Mouse (Mus musculus): ENCODE data around the gene Adarb2. TPM values are rescaled to one million over a fixed set of nuclear protein-coding genes. Genes with fewer than 3 reads are reported as not detected.
"Not testable (repeated sequence)": the region's sequence is repeated elsewhere in the genome, so short reads cannot be mapped to it uniquely, and the experiment has no call there.

Adarb2 gene
- total RNA-seq, 2 experiments from 2014 or later = 22.9 to 25.8 TPM

DNA sequence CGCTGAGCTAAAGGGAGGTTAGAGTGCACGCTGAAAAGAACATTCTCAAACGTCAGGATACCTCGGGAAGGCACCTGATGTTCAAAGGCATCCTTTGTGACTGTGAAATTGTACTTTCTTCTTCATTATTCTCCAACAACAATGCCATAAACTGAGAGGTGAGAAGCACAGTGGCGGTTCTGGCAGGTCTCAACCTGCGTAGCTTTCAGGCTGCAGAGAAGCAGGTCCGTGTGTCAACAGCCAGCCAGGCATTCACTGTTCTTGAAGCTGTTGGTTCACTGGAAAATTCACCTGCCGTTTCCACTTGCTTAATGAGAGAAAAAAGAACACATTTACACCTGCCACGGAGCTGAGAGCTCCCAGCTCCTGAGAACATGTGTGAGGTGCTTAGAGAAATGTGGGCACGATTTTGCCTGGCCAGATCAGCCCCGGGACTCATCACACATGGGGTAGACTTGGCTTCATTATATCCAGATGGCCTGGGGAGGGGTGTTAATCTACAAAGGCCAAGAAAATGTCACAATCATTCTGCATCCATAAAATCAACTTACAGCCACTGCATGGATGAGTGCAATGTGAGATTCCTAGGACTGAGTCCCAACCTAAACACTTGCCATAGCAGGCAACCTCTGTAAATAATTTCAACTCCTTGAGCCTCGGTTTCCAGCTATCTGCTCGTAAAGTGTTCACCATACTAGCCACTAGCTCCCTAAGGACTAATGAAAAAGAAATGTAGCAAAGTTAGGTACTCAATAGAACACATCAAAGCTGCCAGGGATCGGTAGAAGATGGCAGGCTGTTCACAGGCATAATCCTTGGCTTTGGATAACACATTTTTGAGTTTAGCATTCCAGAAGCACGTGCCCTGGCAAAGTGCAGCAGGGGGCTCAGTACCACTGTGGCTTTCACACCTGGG lies 364.7 kb downstream of the Adarb2 start:
- intact Hi-C loops (cut with DNase I) = no loop called here
- H3K4me3 ChIP-seq = no peak overlapping the region

DNA sequence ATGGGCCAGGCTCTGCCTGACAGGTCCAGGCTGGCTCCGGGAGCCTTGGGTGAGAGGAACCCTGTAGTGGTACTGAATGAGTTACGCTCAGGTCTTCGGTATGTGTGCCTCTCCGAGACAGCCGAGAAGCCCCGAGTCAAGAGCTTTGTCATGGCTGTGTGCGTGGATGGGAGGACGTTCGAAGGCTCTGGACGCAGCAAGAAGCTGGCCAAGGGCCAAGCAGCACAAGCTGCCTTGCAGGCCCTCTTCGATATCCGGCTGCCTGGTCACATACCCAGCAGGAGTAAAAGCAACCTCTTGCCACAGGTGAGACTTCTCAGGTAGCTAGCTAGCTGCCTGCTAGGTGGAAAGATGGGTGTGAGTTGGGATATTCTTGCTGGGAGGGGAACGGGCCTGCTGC lies 367.6 kb downstream of the Adarb2 start:
- intact Hi-C loops (cut with DNase I) = no loop called here
- Histone ChIP-seq H3K27ac (no peak overlapping the region), H3K4me3 (no peak overlapping the region)
- no peak for TF ChIP-seq CTCF (IDR thresholded peaks at IDR 0.05)
- no peak for DNase-seq (ENCODE audit: extremely low spot score in 1 of 2, low spot score in 2 of 2)

More for the DNA sequence above, 364.7 kb downstream of the Adarb2 start:
- TF ChIP-seq CTCF (IDR thresholded peaks at IDR 0.05) = no peak
- no peak for DNase-seq (ENCODE audit: extremely low spot score in 1 of 2, low spot score in 2 of 2)
- H3K27ac ChIP-seq = no peak overlapping the region

DNA sequence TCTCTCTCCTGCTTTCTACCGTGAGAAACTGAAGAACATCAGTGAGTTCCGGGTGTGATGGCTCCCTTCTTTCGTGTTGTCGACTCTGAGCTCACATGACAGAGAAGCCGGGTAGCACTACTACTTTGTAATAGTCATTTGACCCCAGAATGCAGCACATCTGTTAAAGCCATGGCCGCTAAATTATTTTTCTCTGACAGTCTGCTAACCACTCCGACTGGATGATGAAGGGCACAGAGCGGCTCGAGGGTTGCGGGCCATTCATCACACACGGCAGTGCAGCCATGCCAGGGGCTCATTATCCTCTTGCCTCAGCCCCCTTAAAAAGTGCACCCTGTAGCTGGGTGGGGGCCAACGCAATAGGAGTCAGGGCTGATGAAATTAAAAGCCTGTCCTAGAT lies 371.2 kb downstream of the Adarb2 start:
- Histone ChIP-seq H3K4me3 (no peak overlapping the region), H3K27ac (no peak overlapping the region)
- no peak for TF ChIP-seq CTCF (IDR thresholded peaks at IDR 0.05)
- DNase-seq (ENCODE audit: extremely low spot score in 1 of 2, low spot score in 2 of 2) = no peak
- intact Hi-C loops (cut with DNase I) = no loop called here

DNA sequence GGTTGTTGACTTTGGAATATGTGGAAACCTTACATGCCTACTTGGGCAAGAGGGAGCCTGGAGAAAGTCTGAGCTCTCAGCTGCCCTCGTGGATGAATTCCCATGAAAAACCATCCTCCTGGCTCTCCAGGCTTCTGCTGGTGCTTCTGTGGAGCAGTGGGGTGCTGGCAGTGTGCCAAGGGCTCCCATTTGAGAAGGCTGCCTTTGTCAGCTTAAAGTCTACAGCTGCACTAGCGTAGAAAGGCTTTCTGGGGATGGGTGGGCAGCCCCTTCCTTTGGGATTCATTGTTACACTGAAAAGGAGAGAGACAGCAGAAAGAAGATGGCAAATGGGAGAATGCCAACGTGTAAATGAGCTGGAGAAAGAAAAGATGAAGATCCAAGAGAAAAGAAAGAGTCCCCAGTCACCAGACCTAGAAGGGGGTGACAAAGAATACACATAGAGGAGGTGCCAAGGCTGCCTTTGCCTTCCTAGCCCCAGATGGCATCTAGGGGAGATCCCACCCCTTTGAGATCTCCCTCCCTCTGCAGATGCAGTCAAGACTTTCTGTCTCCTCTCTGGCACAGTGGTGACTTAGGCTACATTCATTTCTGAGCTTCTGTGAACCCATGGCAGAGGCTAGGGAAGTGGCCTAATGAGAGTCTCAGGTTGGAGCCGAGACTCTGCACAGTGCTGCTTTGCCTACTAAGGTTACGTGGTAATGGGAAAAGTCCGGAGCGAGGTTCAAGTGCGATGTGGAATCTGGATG lies 381.8 kb downstream of the Adarb2 start:
- H3K4me3 ChIP-seq = no peak overlapping the region
- no peak for DNase-seq (ENCODE audit: extremely low spot score in 1 of 2, low spot score in 2 of 2)
- H3K27ac ChIP-seq = no peak overlapping the region
- intact Hi-C loops (cut with DNase I) = no loop called here
- TF ChIP-seq CTCF (IDR thresholded peaks at IDR 0.05) = no peak

DNA sequence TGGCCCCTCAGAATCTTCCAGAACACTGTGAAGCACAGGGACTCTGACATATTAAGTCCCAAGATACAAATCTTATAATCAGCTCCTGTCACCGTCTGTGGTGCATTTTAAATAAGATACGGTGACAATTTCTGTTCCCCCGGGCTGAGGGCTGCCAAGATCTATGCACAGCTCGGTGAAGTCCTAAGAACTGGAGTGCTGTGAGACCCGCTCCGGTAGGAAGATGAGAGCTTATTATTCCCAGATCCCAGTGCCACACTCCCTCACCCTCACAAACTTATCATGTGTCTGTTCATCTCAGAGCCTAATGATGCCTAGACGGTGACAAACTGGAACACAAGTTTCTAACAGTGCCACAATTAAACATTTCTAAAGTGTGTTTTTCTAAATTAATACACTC lies 384.8 kb downstream of the Adarb2 start:
- Histone ChIP-seq H3K27ac (no peak overlapping the region), H3K4me3 (no peak overlapping the region)
- DNase-seq (ENCODE audit: extremely low spot score in 1 of 2, low spot score in 2 of 2) = no peak
- intact Hi-C loops (cut with DNase I) = no loop called here
- TF ChIP-seq CTCF (IDR thresholded peaks at IDR 0.05) = no peak

DNA sequence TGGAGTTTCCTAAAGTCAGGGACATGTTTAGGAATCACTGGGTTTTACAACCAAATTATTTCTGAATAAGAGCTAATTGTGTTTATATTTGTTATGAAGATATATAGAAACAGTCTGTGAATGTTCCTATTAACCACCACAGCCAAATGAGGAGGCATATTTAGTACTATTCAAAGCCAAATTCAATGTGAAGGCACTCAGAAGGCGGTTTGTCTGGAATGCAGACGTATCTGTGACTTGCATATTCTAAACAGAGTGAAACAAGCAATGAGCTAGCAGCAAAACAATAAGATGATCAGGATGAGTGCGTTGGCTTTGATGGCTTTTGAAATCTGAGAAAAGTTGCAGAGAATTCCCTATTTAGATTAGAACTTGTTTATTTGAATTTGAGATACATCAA lies 387.8 kb downstream of the Adarb2 start:
- TF ChIP-seq CTCF (IDR thresholded peaks at IDR 0.05) = no peak
- intact Hi-C loops (cut with DNase I) = no loop called here
- Histone ChIP-seq H3K27ac (no peak overlapping the region), H3K4me3 (no peak overlapping the region)
- DNase-seq (ENCODE audit: extremely low spot score in 1 of 2, low spot score in 2 of 2) = no peak

DNA sequence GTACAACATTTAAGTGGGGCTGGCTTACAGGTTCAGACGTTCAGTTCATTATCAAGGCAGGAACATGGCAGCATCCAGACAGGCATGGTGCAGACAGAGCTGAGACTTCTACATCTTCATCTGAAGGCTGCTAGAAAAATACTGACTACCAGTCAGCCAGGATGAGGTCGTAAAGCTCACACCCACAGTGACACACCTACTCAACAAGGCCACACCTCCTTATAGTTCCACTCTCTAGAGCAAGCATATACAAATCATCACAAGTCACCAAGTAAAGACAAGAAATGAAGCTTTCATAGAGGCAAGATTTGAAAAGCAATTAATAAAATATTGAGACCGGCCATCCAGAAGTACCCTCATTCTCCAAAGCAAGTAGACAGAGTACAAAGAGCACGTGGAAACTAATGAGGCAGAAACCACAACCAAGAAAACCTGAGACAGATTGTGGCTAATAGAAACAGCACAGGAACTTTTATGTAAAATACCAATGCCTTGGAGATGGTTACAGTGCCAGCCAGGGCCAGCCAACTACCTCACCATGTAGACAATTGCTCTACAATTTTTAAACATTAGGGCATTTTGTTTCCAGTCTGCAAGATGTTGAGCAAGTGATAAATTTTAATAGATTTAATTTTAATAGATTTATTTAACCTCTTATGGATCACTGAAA lies 394.4 kb downstream of the Adarb2 start:
- no peak overlapping the region for H3K27ac ChIP-seq
- no peak overlapping the region for H3K4me3 ChIP-seq
- no peak for DNase-seq (ENCODE audit: extremely low spot score in 1 of 2, low spot score in 2 of 2)
- no peak for TF ChIP-seq CTCF (IDR thresholded peaks at IDR 0.05)
- intact Hi-C loops (cut with DNase I) = no loop called here

DNA sequence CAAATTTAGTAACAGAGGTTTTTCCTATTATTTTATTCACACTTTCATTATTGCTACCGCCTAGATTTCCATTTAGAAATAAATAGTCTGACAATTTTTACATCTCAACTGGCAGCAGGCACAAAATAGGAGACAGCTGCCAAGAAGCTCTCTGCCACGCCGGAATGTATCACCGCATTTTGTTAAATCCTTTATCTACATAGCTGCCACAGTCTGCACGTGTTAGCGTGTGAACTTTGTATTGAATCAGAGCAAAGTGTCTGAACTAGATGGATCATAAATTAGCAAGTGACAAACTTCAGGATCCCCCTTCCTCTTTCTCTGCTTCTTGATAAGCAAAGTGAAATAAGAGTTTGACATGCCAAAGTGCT lies 395.0 kb downstream of the Adarb2 start:
- no peak for TF ChIP-seq CTCF (IDR thresholded peaks at IDR 0.05)
- no peak for DNase-seq (ENCODE audit: extremely low spot score in 1 of 2, low spot score in 2 of 2)

DNA sequence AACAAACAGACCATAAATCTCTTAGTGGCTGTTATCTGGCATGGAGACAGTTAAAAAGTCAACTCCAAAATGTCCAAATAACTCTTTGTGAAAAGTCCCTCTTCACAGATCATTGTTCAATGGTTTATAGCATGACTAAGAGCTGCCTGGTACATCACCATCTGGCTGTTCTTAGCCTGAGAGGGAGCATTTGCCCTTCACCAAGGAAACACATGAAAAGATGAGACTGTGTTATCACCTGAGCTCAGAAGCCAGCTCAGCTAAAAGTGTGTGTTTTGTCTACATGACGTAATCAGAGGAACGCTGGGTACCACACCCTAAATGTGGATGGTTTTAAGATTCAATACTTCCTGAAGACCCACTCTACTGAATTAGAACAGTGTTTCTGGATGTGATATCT lies 403.0 kb downstream of the Adarb2 start:
- DNase-seq (ENCODE audit: extremely low spot score in 1 of 2, low spot score in 2 of 2) = no peak
- intact Hi-C loops (cut with DNase I) = no loop called here
- Histone ChIP-seq H3K4me3 (no peak overlapping the region), H3K27ac (no peak overlapping the region)
- no peak for TF ChIP-seq CTCF (IDR thresholded peaks at IDR 0.05)

More for the DNA sequence above, 395.0 kb downstream of the Adarb2 start:
- H3K27ac ChIP-seq = no peak overlapping the region
- intact Hi-C loops (cut with DNase I) = no loop called here
- H3K4me3 ChIP-seq = no peak overlapping the region

DNA sequence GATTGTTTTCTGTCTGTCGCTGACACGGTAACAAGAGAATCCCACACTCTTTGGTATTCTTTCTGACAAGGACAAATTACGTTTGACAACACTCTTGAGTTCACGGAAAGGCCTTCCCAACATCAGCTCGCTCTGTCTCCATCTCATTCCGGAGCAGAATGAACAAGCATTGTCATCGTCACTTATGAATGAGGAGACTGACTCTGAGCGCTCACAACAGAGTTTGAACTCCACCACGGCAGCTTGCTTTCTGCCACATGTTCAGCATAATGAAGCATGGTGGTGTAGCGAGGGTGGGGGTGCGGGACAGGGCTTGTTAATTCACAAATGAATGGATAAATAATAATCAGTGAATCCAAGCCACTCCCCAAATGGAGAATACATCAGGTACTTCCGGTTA lies 405.4 kb downstream of the Adarb2 start:
- no peak for DNase-seq (ENCODE audit: extremely low spot score in 1 of 2, low spot score in 2 of 2)
- no peak overlapping the region for H3K4me3 ChIP-seq
- H3K27ac ChIP-seq = no peak overlapping the region
- intact Hi-C loops (cut with DNase I) = no loop called here
- no peak for TF ChIP-seq CTCF (IDR thresholded peaks at IDR 0.05)

DNA sequence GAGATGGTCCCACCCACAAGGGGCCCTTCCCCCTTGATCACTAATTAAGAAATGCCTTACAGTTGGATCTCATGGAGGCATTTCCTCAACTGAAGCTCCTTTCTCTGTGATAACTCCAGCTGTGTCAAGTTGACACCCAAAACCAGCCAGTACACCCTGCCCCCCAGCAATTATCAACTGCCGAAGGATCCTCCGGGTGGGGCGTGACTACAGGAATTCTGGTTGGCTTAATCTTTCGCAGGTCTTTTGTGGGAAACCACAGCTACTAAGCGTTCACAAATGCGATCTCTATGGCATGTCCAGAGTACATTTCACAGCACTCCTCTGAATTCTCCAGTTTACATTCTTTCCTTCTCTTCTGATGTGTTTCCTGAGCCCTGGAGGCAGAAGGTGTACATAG lies 406.3 kb downstream of the Adarb2 start:
- DNase-seq (ENCODE audit: extremely low spot score in 1 of 2, low spot score in 2 of 2); H3K27ac ChIP-seq; H3K4me3 ChIP-seq; intact Hi-C loops (cut with DNase I): not testable (repeated sequence)

DNA sequence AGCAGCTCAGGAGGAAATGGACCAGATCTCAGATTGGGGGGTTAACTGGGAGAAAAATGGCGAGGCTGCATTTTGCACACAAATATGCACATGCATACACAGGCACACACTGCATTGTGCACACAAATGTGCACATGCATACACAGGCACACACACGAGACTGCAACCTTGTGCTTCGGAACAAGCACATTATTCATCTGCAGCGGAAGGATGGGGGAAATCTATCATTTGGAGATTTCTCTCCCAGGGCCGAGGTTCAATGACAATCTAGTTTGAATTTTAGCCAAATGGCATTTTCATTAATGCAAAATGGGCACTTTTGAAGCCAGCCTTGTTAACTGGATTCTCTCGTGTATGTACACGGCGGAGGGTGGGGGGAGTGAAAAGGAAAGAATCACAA lies 408.3 kb downstream of the Adarb2 start:
- DNase-seq (ENCODE audit: extremely low spot score in 1 of 2, low spot score in 2 of 2) = no peak
- Histone ChIP-seq H3K27ac (no peak overlapping the region), H3K4me3 (no peak overlapping the region)
- intact Hi-C loops (cut with DNase I) = no loop called here
- no peak for TF ChIP-seq CTCF (IDR thresholded peaks at IDR 0.05)

Measured in left cerebral cortex, adult 2 months (tissue).